Mouse (Mus musculus) midbrain, embryonic 14.5 days (tissue): ENCODE results near the gene Pfkm. TPM values are rescaled to one million over a fixed set of nuclear protein-coding genes. Genes with fewer than 3 reads are reported as not detected.

Experiments
- ATAC-seq: fragments of 200-750 bp; cut with Nextera tagmentation; 2 replicates; pipeline ENCODE4 v1.8.0; 2017; ENCODE audit warnings: moderate number of reproducible peaks, moderate library complexity; ENCODE audit not compliant: low FRiP score, low TSS enrichment
- DNase-seq: peaks from one replicate; pipeline ENCODE4 v3.0.0-alpha.2; 2015
- H3K27ac ChIP-seq: fragments of 300-500 bp; sonication (generic); replicated peaks from 2 replicates; pipeline ENCODE4 v1.5.1; 2014; ENCODE audit warnings: mild to moderate bottlenecking, low read depth, low read length, moderate library complexity
- H3K27me3 ChIP-seq: fragments of 300-500 bp; sonication (generic); 2 replicates; pipeline ENCODE4 v1.6.1; 2014; ENCODE audit warnings: low read length, control low read depth, mixed read lengths; ENCODE audit not compliant: control insufficient read depth, insufficient read depth
- H3K36me3 ChIP-seq: fragments of 300-500 bp; sonication (generic); 2 replicates; pipeline ENCODE4 v1.6.1; 2014; ENCODE audit warnings: low read length, control low read depth; ENCODE audit not compliant: control insufficient read depth, insufficient read depth
- H3K4me1 ChIP-seq: fragments of 300-500 bp; sonication (generic); 2 replicates; pipeline ENCODE4 v1.6.1; 2014; ENCODE audit warnings: mild to moderate bottlenecking, antibody characterized with exemption, low read length, control low read depth; ENCODE audit not compliant: control insufficient read depth, insufficient read depth
- H3K4me2 ChIP-seq: fragments of 300-500 bp; sonication (generic); 2 replicates; pipeline ENCODE4 v1.6.1; 2014; ENCODE audit warnings: mild to moderate bottlenecking, low read length, moderate library complexity
- H3K4me3 ChIP-seq: fragments of 300-500 bp; sonication (generic); replicated peaks from 2 replicates; pipeline ENCODE4 v1.5.1; 2014; ENCODE audit warnings: low read depth, low read length
- H3K9ac ChIP-seq: fragments of 300-500 bp; sonication (generic); replicated peaks from 2 replicates; pipeline ENCODE4 v1.6.1; 2014; ENCODE audit warnings: mild to moderate bottlenecking, low read length, moderate library complexity
- H3K9me3 ChIP-seq: fragments of 300-500 bp; sonication (generic); 2 replicates; pipeline ENCODE4 v1.6.1; 2016; ENCODE audit warnings: low read length, control low read depth, mixed read lengths; ENCODE audit not compliant: control insufficient read depth
- WGBS: fragments of 180-500 bp; shearing (Covaris S2); extraction: QIAGEN DNeasy Blood & Tissue Kit; methylation state at CpG from one replicate; pipeline ENCODE4 v1.1.7; 2014; 5-methylcytosine and 5-hydroxymethylcytosine counted together
- polyA plus RNA-seq: library from polyadenylated mRNA; unstranded; fragments of >200 nt; fragmentation: Nextera tagmentation; extraction: Ambion mirVana; gene quantifications from 2 replicates; pipeline ENCODE4 v1.2.1, GENCODE M21; 2014

The Pfkm gene
- polyA plus RNA-seq, 1 experiment from 2014 or later: 72.4 TPM

DNA sequence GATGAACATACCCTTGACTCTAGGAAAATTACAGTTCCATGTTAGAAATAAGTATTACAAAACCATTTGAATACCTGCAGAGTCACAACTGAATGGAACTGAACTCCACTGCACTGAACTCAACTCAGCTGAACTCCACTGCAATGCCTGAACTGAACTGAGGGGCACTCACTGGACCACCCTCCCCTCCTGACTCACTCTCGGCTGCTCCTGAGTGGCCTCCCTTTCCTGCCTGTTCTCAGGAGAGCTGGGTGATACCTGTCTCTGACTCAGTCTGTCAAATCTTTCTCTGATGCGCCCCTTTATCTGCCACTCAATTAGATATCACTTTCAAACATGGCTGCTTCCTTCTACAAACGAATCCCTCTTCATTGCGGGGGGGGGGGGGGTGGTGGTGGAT lies 61.8 kb downstream of the Pfkm start:
- no peak overlapping the region for H3K27ac ChIP-seq
- ATAC-seq (no peak), DNase-seq (no peak)
- H3K9ac ChIP-seq: no peak overlapping the region
- H3K4me2 ChIP-seq: no peak overlapping the region
- H3K27me3 ChIP-seq: no peaks in the 10 kb centered on the region
- WGBS: 52% methylated on average over 4 of the region's 4 CpGs
- no peaks in the 10 kb centered on the region for H3K4me1 ChIP-seq
- H3K36me3 ChIP-seq: no peaks in the 10 kb centered on the region
- no peak overlapping the region for H3K4me3 ChIP-seq
- no peaks in the 10 kb centered on the region for H3K9me3 ChIP-seq

DNA sequence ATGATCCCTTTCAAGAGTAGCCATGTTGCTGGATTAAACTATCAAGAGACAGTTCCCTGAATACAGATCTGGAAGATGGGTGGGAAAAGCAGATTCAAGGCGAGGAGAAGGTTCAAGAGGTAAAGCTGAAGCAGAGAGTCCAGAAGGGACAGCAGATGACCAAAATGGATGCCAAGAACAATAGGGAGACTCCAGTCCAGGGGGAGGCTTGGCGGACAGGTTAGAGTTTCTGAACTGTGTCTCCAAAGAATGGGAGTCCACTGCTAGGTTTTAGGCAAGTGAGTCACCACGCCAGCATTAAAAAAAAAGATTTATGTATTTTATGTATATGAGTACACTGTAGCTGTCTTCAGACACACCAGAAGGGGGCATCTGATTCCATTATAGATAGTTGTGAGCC lies 62.2 kb downstream of the Pfkm start:
- ATAC-seq: no peak
- H3K9ac ChIP-seq: no peak overlapping the region
- no peak overlapping the region for H3K4me3 ChIP-seq
- no peaks in the 10 kb centered on the region for H3K4me1 ChIP-seq
- H3K27me3 ChIP-seq: no peaks in the 10 kb centered on the region
- no peaks in the 10 kb centered on the region for H3K36me3 ChIP-seq
- H3K27ac ChIP-seq: no peak overlapping the region
- 91% methylated on average over 3 of the region's 3 CpGs for WGBS
- H3K4me2 ChIP-seq: no peak overlapping the region
- no peaks in the 10 kb centered on the region for H3K9me3 ChIP-seq
- no peak for DNase-seq

DNA sequence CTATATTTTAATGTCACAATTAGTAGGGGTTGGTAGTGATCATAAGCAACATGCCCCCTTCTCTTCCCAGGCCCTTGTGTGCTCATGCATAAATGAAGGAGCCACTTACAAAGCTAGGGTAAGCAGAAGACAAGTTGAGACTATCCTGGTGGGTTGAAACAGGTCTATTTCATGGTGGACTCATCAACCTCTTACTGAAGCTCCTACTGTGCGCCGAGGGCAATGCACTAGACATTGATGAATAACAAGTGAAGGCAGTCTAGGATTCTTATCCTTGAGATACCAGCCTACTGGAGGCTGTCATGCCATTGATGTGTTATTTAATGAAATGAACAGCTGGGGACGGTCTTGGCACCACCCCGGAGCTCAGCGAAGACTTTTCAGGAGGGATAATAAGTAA lies 62.9 kb downstream of the Pfkm start:
- Histone ChIP-seq H3K9me3 (no peaks in the 10 kb centered on the region), H3K4me1 (no peaks in the 10 kb centered on the region), H3K27me3 (no peaks in the 10 kb centered on the region), H3K27ac (no peak overlapping the region), H3K36me3 (no peaks in the 10 kb centered on the region), H3K4me3 (no peak overlapping the region), H3K4me2 (no peak overlapping the region), H3K9ac (no peak overlapping the region)
- ATAC-seq (no peak), DNase-seq (no peak)
- 87% methylated on average over 5 of the region's 5 CpGs for WGBS

DNA sequence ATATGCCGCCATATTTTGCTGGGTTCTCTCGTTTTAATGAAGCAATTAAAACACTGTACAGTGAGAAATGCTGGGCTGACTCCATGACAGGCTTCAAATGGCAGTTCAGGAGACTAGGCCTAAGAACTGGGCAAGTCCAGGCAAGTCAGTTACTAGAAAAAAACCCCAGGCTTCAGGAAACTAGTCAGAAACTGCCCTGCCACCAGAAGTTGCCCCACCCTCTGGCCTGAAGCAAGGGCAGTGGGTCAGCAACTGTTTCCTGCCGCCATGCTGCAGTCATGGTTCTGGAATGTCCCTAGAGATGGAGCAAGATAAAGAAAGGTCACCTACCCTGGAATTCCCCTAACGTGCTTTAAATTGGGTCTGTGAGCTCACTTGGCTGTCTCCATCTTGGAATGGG lies 63.6 kb downstream of the Pfkm start:
- DNase-seq (no peak), ATAC-seq (no peak)
- no peaks in the 10 kb centered on the region for H3K9me3 ChIP-seq
- H3K4me3 ChIP-seq: no peak overlapping the region
- H3K4me1 ChIP-seq: no peaks in the 10 kb centered on the region
- no peaks in the 10 kb centered on the region for H3K36me3 ChIP-seq
- no peak overlapping the region for H3K9ac ChIP-seq
- H3K27me3 ChIP-seq: no peaks in the 10 kb centered on the region
- no peak overlapping the region for H3K27ac ChIP-seq
- H3K4me2 ChIP-seq: no peak overlapping the region
- WGBS: 85% methylated on average over 4 of the region's 4 CpGs

DNA sequence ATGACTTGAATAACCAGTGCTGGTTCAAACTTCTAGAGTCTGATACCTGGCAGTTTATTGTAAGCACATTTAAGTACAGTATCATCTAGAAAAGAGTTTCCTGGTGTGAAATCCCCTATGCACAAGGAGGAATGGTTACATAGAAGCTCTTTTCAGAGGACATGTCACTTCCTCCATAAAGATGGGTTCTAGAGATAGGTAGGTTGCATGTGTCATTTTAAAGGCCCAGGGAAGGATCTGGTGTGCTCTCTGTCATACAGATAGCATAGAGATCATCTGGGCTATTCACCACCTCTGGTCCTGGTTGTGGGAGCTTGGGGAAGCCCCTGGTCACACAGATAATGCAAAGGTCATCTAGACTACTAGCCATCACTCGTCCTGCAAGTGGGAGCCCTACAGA lies 64.9 kb downstream of the Pfkm start:
- Histone ChIP-seq H3K4me1 (no peaks in the 10 kb centered on the region), H3K27ac (no peak overlapping the region), H3K4me2 (no peak overlapping the region), H3K9me3 (no peaks in the 10 kb centered on the region), H3K27me3 (no peaks in the 10 kb centered on the region), H3K36me3 (no peaks in the 10 kb centered on the region), H3K4me3 (no peak overlapping the region), H3K9ac (no peak overlapping the region)
- WGBS: 75% methylated on average over 1 of the region's 1 CpGs
- DNase-seq (no peak), ATAC-seq (no peak)

DNA sequence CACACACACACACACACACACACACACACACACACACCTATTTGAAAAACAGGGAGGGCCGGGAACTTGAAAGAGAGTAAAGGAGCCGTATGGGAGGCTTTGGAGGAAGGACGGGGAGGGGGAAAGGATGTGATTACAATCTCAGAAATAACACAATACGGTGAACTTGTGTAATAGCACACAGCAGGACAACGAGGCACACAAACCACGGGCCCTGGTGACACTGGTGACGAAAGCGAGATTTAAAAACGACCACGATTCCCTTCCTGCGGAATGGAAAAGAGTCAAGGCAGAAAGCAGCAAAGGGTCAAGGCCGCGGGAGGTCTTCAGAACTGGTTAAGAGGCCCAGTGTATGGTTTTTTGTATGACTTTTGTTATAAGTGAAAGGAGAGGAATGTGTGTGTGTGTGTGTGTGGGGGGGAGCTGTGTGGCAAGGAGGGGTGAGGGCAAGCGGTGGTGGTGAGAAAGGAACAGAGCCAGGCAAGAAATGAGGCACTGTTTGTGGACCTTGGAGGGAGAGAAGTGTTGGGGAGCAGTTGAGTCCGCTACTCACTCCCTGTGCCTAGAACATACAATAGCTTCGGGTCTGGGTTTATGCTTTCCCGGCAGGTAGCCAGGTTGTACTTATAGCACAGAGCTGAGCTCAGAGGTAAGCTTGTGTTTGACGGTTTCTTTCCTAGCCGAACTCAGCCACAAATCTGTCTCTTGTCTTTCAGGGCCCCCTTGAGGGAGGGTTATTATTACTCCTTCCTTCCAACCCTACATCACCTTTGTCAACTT lies 68.8 kb downstream of the Pfkm start:
- Histone ChIP-seq H3K36me3 (no peaks in the 10 kb centered on the region), H3K27ac (no peak overlapping the region), H3K4me3 (no peak overlapping the region), H3K9me3 (no peaks in the 10 kb centered on the region), H3K4me1 (peaks cover 1% of the 10 kb centered on the region; the same call in 1 of the 2 replicates), H3K4me2 (no peak overlapping the region), H3K27me3 (no peaks in the 10 kb centered on the region), H3K9ac (no peak overlapping the region)
- ATAC-seq (no peak), DNase-seq (no peak)
- WGBS: 61% methylated on average over 19 of the region's 19 CpGs

DNA sequence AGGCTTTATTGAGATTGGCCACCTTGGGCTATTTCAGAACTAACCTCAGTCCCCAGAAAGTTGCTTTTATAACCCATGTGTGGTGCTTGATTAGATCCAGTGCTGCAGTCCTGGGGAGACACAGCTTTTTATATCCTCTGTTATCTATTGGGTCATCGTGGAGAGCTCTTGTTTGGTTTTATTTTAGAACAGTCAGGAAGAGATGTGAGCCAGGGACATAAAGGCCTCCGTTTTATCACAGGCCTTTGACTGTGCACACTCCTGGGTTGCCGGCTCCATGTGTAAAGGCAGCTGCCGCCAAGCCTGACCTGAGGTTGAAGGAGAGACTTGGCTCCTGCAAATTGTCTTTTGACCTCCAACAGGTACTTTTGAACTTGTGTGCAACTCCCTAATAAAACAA lies 70.2 kb downstream of the Pfkm start:
- no peaks in the 10 kb centered on the region for H3K27me3 ChIP-seq
- no peak overlapping the region for H3K4me3 ChIP-seq
- H3K9ac ChIP-seq: no peak overlapping the region
- no peaks in the 10 kb centered on the region for H3K9me3 ChIP-seq
- peaks cover 6% of the 10 kb centered on the region; the same call in 1 of the 2 replicates for H3K4me1 ChIP-seq
- DNase-seq: no peak
- no peak for ATAC-seq
- H3K4me2 ChIP-seq: no peak overlapping the region
- 85% methylated on average over 4 of the region's 4 CpGs for WGBS
- H3K27ac ChIP-seq: no peak overlapping the region
- no peaks in the 10 kb centered on the region for H3K36me3 ChIP-seq

DNA sequence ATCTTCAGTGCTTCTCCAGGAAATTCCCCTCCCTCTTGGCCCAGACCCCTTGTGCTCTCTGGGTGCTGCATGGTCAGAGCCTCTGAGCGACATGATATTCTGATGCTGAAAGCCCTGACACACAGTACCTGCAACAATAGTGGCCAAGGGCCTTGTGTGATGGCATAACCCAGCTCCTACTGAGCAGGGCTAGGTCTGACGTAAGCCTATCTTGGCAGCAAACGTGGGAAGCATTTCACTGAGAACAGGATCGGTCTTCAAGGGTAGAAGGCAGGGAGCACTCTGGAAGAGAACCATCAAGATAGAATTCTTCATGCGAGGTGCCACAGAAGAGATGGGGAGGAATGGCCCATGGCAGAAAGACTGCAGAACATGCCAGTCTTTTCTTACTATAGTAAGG lies 73.1 kb downstream of the Pfkm start, which contains the start of gene Asb8:
Gene Asb8 (minus strand): TSS at position 101 of the 400 bp plus-strand sequence.
- Histone ChIP-seq H3K36me3 (no peaks in the 10 kb centered on the region), H3K4me2 (peak within 1 kb of the TSS; percentile 81), H3K27ac (no peak within 1 kb of the TSS), H3K9ac (peak within 1 kb of the TSS; percentile 66; the same call in 1 of the 2 replicates), H3K4me3 (0 out of 2 replicates have a peak within 1 kb of the TSS, but pooled peaks have one; percentile 59), H3K9me3 (no peaks in the 10 kb centered on the region), H3K4me1 (peaks cover 22% of the 10 kb centered on the region), H3K27me3 (peaks cover 6% of the 10 kb centered on the region; the same call in 1 of the 2 replicates)
- ATAC-seq: no peak
- DNase-seq: no peak
- WGBS: 83% methylated on average over 5 of the region's 5 CpGs
